Mouse (Mus musculus) bone marrow, adult 2 months (tissue): ENCODE data around the gene Slc30a2. TPM values are rescaled to one million over a fixed set of nuclear protein-coding genes. Genes with fewer than 3 reads are reported as not detected.
"Not testable (repeated sequence)": the region's sequence is repeated elsewhere in the genome, so short reads cannot be mapped to it uniquely, and the experiment has no call there.

ENCODE experiments used
- H3K27ac ChIP-seq: fragments of 200-500 bp; 2 replicates; pipeline ENCODE4 v1.5.1; 2012; ENCODE audit warnings: low read depth, mild to moderate bottlenecking, control low read depth, inconsistent platforms, low read length; ENCODE audit not compliant: control insufficient read depth, poor library complexity, insufficient read depth
- H3K4me1 ChIP-seq: fragments of 200-500 bp; 2 replicates; pipeline ENCODE4 v1.6.1; 2011; ENCODE audit warnings: low read length; ENCODE audit not compliant: control insufficient read depth, insufficient read depth
- H3K4me3 ChIP-seq: fragments of 200-500 bp; replicated peaks from 2 replicates; pipeline ENCODE3; 2011; ENCODE audit warnings: mild to moderate bottlenecking, low read depth, low read length, control low read depth; ENCODE audit not compliant: control insufficient read depth
- CTCF ChIP-seq: fragments of 200-500 bp; IDR thresholded peaks from 2 replicates; pipeline ENCODE4 v1.5.1; 2011; ENCODE audit warnings: low read length, control low read depth; ENCODE audit not compliant: control insufficient read depth, insufficient read depth
- POLR2A ChIP-seq: fragments of 200-500 bp; IDR thresholded peaks from 2 replicates; pipeline ENCODE4 v1.6.1; 2011; ENCODE audit warnings: low read depth, mild to moderate bottlenecking, control low read depth, low read length, borderline replicate concordance; ENCODE audit not compliant: control insufficient read depth
- WGBS: fragments of 180-500 bp; shearing (Covaris S2); methylation state at CpG from one replicate; pipeline ENCODE4 v1.1.7; 2018; 5-methylcytosine and 5-hydroxymethylcytosine counted together
- polyA plus RNA-seq: library from polyadenylated mRNA; stranded (reverse); fragments of >200 nt; gene quantifications from 2 replicates; pipeline ENCODE4 v1.2.4, GENCODE M21; 2011; ENCODE audit warnings: low replicate concordance; ENCODE audit not compliant: missing spikeins, insufficient read depth, insufficient read length

Slc30a2 gene
- 4.0 TPM in 1 of 2 replicates, not detected in the other for polyA plus RNA-seq

DNA sequence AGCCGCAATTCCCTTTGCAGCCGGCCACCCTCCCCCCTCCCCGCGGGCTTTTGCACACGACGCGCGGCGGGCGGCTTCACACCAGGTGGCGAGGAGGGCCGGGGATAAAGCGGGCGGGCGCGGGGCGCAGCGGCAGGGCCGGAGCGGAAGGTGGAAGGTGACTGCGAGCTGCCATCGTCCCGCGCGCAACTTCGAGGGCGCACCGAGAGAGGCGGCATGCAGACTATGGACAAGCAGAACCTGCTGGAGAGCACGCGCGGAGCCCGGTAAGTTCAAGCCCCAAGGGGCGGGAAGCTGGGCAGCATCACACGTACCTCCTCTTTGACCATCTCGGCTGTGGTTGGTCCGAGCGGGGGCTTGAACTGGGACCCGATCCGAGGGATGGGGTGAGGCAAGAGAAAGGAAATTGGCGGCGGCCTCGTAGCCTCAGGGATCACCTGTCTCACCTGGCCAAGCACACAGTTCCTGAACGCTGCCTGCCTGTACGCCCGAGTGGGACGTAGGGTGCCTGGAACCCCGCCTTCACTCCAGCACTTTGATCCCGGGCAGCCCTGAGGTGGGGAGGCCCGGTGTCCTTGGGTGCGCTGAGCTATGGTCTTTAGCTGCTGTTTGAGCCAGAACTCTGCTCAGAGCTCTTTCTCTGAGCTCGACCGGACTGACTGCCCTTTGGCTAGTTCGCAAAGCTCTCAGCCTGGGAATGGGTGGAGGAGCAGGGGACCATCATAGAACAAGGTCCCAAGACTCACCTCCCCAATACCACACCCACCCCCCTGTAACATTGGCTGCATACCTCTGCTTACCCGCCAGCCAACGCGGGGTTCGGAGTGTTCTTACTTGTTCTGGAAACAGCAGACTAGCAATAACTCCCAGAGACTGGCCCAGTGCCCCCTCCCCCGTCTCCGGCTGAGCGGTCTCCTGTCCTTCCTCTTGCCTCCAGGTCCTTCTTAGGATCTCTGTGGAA lies at the start of gene Slc30a2:
Gene Slc30a2 (plus strand): TSS at position 111 of the 961 bp plus-strand sequence.
- WGBS = 8% methylated on average over 61 of the region's 61 CpGs
- TF ChIP-seq CTCF = no peak
- no peak for TF ChIP-seq POLR2A
- Histone ChIP-seq H3K27ac (no peak within 1 kb of the TSS), H3K4me1 (no peaks in the 10 kb centered on the region), H3K4me3 (no peak within 1 kb of the TSS)

- Histone ChIP-seq H3K4me3 (no peak overlapping the region), H3K27ac (no peak overlapping the region), H3K4me1 (no peaks in the 10 kb centered on the region; the same call in 1 of the 2 replicates)
- 52% methylated on average over 9 of the region's 9 CpGs for WGBS
- TF ChIP-seq CTCF = no peak
- TF ChIP-seq POLR2A = no peak
Measured at GRCm38 (mm10) chr4:134293692-134294163, 49.3 kb upstream of the Slc30a2 start.

- WGBS = 88% methylated on average over 4 of the region's 4 CpGs
- not testable (repeated sequence) for H3K4me3 ChIP-seq, H3K27ac ChIP-seq, H3K4me1 ChIP-seq
Measured at GRCm38 (mm10) chr4:134296096-134296495, 46.9 kb upstream of the Slc30a2 start.

GRCm38 (mm10) chr4:134296523-134296922 lies 46.5 kb upstream of the Slc30a2 start:
- TF ChIP-seq POLR2A (no peak), CTCF (no peak)
- WGBS = 87% methylated on average over 4 of the region's 4 CpGs
- Histone ChIP-seq H3K4me3 (no peak overlapping the region), H3K27ac (no peak overlapping the region), H3K4me1 (no peaks in the 10 kb centered on the region; the same call in 1 of the 2 replicates)

GRCm38 (mm10) chr4:134297369-134297768 lies 45.6 kb upstream of the Slc30a2 start:
- H3K27ac ChIP-seq = no peak overlapping the region
- no peak for TF ChIP-seq POLR2A
- no peak for TF ChIP-seq CTCF
- WGBS = 93% methylated on average over 8 of the region's 8 CpGs
- no peaks in the 10 kb centered on the region; the same call in 1 of the 2 replicates for H3K4me1 ChIP-seq
- no peak overlapping the region for H3K4me3 ChIP-seq

- WGBS = 67% methylated on average over 19 of the region's 19 CpGs
- no peak overlapping the region for H3K27ac ChIP-seq
Measured at GRCm38 (mm10) chr4:134298626-134299497, 44.1 kb upstream of the Slc30a2 start.

DNA sequence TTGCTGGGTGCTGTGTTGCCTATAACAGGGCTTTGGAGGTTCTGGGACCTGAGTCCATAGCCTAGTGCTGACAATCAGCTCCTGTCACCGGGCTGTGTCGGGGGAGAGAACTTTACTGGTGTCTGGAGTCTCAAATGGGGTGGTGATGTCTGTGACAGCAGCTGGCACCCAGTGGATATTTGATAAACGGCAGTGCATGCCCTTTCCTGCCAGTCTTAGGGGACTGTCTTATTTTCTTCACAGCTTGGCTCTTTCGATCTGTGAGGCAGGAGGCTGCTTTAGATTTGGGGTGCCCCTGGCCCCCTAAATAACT lies 43.5 kb upstream of the Slc30a2 start:
- Histone ChIP-seq H3K27ac (no peak overlapping the region), H3K4me1 (no peaks in the 10 kb centered on the region; the same call in 1 of the 2 replicates), H3K4me3 (no peak overlapping the region)
- TF ChIP-seq POLR2A = no peak
- no peak for TF ChIP-seq CTCF
- 21% methylated on average over 4 of the region's 4 CpGs for WGBS

More at GRCm38 (mm10) chr4:134298626-134299497, 44.1 kb upstream of the Slc30a2 start:
- TF ChIP-seq POLR2A (no peak), CTCF (no peak)
- H3K4me3 ChIP-seq = no peak overlapping the region
- H3K4me1 ChIP-seq = no peaks in the 10 kb centered on the region; the same call in 1 of the 2 replicates

GRCm38 (mm10) chr4:134300316-134300715 lies 42.7 kb upstream of the Slc30a2 start:
- no peak for TF ChIP-seq CTCF
- no peak for TF ChIP-seq POLR2A
- 8% methylated on average over 9 of the region's 9 CpGs for WGBS
- Histone ChIP-seq H3K4me1 (no peaks in the 10 kb centered on the region; the same call in 1 of the 2 replicates), H3K4me3 (no peak overlapping the region), H3K27ac (no peak overlapping the region)
